Mouse (Mus musculus) embryo, embryonic 11 days (tissue): ENCODE results near the gene Psmd3.

Experiments used
- DNase-seq: peaks from one replicate; pipeline ENCODE4 v3.0.0-alpha.2; 2015

Psmd3 gene

DNA sequence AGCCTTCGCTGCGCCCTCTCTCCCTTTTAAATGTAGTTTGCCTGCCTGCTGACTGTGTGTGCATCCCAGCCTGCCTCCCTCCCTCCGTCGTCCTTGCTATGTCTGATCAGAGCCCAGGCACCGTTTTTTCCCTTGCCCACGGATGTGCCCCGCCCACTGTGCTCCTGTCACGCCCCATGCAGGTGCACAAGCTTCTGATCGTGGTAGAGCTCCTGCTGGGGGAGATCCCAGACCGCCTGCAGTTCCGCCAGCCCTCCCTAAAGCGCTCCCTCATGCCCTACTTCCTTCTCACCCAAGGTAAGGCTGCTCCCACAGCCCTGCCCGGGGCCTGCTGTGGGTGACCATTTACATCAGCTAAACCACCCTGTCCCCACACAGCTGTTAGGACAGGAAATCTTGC, 10.8 kb downstream of the Psmd3 start:
- no peak for DNase-seq

DNA sequence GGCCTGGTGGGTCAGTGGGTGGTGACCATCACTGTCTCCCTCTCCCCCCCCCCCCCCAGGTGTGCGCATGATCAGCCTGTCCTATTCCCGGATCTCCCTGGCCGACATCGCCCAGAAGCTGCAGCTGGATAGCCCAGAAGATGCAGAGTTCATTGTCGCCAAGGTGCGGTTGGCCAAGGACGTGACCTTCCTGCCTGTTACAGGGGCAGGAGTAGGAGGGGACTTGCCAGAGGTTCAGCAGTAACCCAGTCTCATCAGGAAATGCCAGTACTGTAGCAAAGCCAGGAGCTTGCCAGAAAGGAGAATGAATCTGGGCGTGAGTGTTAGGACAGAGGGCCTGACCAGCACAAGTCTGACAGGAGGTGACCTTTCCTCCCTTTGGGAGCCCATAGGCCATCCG, 11.4 kb downstream of the Psmd3 start:
- DNase-seq = no peak

GRCm38 (mm10) chr11:98694301-98694700, 11.9 kb downstream of the Psmd3 start:
- no peak for DNase-seq

GRCm38 (mm10) chr11:98695408-98695807, 13.1 kb downstream of the Psmd3 start:
- no peak for DNase-seq

DNA sequence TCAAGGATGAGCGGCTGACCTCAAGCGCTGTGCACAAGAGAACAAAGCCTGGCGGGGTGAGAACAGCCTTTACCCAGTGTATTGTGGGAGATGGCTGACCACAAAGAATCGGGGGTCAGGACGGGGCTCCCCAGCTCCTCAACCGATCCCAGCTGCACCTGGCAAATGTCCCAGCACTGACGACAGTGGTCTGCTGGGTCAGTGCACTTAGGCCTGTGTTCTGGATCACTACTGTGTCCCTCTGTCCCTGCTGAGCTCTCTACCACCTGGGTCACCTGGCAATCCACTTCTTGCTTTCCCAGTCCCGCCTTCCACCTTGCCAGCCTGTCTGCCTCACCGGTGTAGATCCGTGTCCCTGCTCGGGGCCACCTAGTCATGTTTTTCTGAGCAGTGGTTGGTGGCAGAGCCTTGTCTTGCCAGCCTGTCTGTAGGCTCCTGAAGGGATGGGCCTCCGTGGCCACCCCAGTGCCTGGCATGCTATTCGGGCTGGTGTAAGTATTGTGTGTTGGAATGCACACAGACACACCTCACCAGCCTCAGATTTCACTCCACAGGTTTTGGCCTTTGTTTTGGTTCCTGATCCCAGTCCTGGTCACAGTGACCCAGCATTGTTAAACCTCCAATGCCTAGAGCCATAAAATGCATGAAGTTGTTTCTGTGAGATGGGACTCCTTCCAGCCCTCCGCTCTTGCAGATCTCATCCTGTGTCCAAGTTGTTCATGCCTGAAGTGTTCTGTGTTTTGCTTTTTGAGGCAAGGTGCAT, 14.3 kb downstream of the Psmd3 start:
- no peak for DNase-seq

- no peak for DNase-seq
Observed at GRCm38 (mm10) chr11:98697225-98697624, 14.9 kb downstream of the Psmd3 start.

GRCm38 (mm10) chr11:98698849-98699640, 16.7 kb downstream of the Psmd3 start:
- no peak for DNase-seq

GRCm38 (mm10) chr11:98699911-98700310, 17.6 kb downstream of the Psmd3 start:
- peak; percentile 72 for DNase-seq

DNA sequence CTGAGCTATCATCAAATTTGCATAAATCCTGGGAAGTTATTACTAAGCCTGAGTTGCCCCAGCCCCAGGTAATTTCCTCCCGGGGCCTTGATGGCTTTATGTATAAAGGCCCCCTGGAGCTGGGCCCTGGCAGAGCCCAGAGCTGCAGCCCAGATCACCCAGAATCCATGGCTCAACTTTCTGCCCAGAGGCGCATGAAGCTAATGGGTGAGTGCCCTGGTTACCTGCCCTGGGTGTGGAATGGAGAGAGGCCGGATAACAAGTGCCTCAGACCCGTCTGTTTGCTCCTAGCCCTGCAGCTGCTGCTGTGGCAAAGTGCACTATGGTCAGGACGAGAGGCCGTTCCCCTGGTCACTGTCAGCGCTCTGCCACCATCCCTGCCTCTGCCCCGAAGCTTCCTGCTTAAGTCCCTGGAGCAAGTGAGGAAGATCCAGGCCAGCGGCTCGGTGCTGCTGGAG, 18.9 kb downstream of the Psmd3 start, which contains the start of gene Csf3:
TSS of gene Csf3 (plus strand) at position 51 of the 458 bp plus-strand sequence.
- no peak for DNase-seq

DNA sequence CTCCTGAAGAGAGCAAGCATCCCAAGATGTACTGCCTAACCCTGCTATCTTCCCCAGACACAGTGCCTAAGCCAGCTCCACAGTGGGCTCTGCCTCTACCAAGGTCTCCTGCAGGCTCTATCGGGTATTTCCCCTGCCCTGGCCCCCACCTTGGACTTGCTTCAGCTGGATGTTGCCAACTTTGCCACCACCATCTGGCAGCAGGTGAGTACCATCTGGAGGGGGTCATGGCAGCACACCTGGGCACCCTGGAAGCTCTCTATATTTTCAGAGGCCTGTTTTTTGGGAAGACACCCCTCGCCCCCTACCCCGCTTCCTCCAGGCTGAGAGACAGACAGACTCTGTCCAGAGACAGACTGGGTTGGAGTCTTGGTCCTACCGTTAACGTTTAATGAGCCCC, 20.0 kb downstream of the Psmd3 start:
- DNase-seq = no peak

GRCm38 (mm10) chr11:98705021-98705420, 22.7 kb downstream of the Psmd3 start:
- no peak for DNase-seq

DNA sequence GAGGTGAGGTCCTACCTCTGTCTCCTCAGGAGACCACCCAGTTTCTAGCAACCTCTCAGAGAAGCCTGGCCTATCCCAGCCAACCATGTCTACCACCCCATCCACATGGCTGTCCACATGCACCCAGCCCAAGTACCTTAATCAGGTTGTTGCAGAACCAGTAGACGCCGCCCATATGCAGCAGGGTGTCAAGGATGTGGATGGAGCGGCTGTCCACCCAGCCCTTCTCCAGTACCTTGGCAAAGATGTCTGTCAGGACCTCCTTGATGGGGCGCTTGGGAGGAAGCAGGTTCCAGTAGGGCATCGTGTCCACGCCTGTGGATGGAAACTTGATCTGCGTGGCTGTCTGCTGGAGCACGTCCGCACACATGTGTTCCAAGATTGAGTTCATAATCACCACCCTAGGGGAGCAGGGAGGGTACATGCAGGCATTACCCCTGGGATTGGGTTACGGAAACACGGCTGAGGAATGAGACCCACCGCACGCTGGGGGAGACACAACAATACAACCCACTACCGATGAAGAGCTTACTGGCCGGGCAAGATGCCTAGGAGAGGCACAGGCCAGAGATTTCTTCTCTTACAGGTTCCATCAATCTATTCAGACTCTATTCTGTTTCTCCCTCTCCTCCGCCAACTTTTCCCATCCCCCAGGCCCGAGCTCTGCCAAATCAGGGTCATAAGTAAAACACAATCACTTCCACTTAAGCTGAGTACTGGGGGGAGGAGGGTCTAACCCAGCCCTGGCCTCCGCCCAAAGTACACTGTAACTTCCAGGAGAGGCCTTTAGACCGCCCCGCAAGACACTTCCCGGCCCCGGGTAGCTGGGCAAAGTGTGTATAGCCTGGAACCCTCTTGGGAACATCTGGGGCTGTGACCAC, 25.3 kb downstream of the Psmd3 start:
- no peak for DNase-seq

GRCm38 (mm10) chr11:98708282-98708956, 26.1 kb downstream of the Psmd3 start:
- DNase-seq = no peak

- no peak for DNase-seq
Observed at GRCm38 (mm10) chr11:98709001-98709741, 26.8 kb downstream of the Psmd3 start.

DNA sequence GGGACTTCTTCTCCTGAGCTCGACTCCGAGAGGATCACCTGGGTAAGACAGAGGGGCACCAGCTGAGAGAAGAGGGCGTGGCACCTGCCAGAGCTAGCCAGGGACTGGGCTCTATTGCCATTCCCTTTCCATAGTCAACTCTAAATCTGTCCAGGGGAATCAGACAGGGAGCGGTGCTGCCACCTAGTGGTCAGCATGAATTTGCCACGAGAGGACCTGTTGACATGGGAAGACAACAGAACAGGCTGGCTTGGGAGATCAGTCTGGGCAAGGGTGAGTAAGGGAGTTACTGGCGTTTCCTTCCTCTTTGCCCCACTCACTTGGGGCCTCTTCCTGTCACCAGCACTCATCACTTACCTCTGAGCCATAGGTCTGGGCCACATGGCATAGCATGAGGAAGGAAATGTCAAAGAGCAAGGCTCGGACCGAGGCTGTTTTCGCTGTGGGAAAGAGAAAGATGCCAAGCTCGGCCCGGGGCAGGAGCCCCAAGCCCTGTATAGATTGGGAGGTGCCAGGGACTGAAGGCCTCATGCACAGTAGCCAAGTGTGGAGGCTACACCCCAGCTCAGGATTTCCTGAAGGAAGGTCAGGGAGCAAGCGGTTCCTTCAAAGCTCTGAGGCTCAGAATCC, 28.2 kb downstream of the Psmd3 start:
- peak; percentile 86 for DNase-seq

- DNase-seq = no peak
Observed at GRCm38 (mm10) chr11:98711046-98711434, 28.7 kb downstream of the Psmd3 start.

DNA sequence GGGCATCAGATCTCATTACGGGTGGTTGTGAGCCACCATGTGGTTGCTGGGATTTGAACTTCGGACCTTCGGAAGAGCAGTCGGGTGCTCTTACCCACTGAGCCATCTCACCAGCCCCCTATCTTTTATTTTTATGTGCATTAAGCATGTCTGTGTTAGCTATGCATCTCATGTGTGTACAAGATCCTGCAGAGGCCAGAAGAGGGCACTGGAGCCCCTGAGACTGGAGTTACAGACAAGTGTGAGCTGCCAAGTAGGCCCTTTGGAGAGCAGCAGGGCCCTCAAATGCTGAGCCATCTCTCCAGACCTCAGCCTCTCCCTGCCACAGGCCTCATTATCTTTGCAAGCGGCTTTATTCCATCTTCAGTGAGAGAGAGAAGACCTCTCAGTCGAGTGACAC, 29.7 kb downstream of the Psmd3 start:
- peak; percentile 26 for DNase-seq

GRCm38 (mm10) chr11:98713703-98714102, 31.3 kb downstream of the Psmd3 start:
- DNase-seq = no peak

DNA sequence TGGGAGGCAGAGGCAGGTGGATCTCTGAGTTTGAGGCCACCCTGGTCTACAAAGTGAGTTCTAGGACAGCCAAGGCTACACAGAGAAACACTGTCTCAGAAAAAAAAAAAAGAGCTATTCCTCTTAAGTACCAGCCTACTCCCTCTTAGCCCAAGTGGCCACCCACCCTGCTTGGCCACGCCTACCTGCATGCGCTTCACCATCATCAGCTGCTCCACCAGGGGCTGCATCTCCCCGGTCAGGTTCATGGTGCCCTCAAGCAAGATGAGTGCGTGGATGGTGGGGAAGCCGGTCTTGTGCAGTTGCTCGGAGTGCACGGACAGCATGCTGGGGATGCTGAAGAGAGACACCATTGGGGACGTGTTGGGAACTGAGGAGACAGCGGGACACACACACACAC, 33.6 kb downstream of the Psmd3 start:
- no peak for DNase-seq

DNA sequence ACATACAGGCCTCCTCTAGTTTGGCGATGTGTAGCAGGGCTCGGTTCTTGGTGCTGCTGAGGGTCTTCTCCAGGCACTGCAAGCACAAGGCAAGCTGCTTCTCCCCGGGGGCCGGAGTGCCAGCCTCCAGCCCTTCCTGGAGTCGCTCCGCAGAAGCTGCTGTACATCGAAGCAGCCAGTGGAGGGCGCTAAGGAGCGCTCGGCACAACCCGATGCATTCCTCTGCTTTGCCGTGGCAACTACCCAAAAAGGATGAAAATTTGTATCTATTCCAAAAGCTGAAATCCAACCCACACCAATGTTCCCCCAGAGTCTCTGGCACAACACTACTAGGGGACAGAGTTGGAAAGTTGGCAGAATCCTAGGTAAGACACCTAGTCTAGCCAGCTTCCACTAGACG, 35.5 kb downstream of the Psmd3 start:
- peak; percentile 65 for DNase-seq

- DNase-seq = no peak
Observed at GRCm38 (mm10) chr11:98720756-98721155, 38.4 kb downstream of the Psmd3 start.
